8 mouse cellular contexts compared by ENCODE assay signal in genomic region chr4:65123741-65124224, GRCm38 (mm10). TPM values are rescaled to one million over a fixed set of nuclear protein-coding genes. Genes with fewer than 3 reads are reported as not detected.
DNase-seq lines count a peak whose midpoint lies in the region; ATAC-seq and TF ChIP-seq lines count a peak whose summit lies in the region.

Gene Pappa, plus strand, starts transcription at chr4:65124174.

- WGBS in heart, embryonic 15.5 days = under 1% methylated on average over 16 of the region's 16 CpGs
- WGBS in hindbrain, embryonic 10.5 days = under 1% methylated on average over 16 of the region's 16 CpGs
- under 1% methylated on average over 15 of the region's 16 CpGs for WGBS in midbrain, embryonic 13.5 days

- H3K4me1 ChIP-seq in heart, embryonic 15.5 days (replicated peaks) = peaks cover 11% of the 10 kb centered on the region
- H3K4me1 ChIP-seq in bone marrow macrophage, adult 2 months (ENCODE audit: control insufficient read depth, insufficient read depth, low read length) = no peaks in the 10 kb centered on the region
- peaks cover 29% of the 10 kb centered on the region for H3K4me1 ChIP-seq in hindbrain, embryonic 10.5 days (replicated peaks)
- peaks cover 25% of the 10 kb centered on the region for H3K4me1 ChIP-seq in midbrain, embryonic 13.5 days (replicated peaks)

- intact Hi-C loops in heart, postnatal 25 days (cut with DNase I) = loop anchor here (2.0 to 10.0 kb wide), 3 partner anchors 191 to 464 kb away; no protein-coding TSS in a partner anchor

- H3K9me3 ChIP-seq in heart, embryonic 15.5 days (replicated peaks) = no peaks in the 10 kb centered on the region
- H3K9me3 ChIP-seq in hindbrain, embryonic 10.5 days = no peaks in the 10 kb centered on the region
- no peaks in the 10 kb centered on the region for H3K9me3 ChIP-seq in midbrain, embryonic 13.5 days

- no peak for DNase-seq in heart, postnatal 25 days (ENCODE audit: low spot score)
- DNase-seq in hindbrain, embryonic 10.5 days (ENCODE audit: low spot score) = peak; percentile 14
- DNase-seq in right cerebral cortex, adult 18-20 months = no peak
- no peak for DNase-seq in right cerebral cortex, postnatal 4 days
- DNase-seq in adrenal gland, postnatal 25 days = no peak

- peak within 1 kb of the TSS; percentile 48 for H3K9ac ChIP-seq in heart, embryonic 15.5 days
- peak within 1 kb of the TSS; percentile 69 for H3K9ac ChIP-seq in midbrain, embryonic 13.5 days (replicated peaks)

- TF ChIP-seq CTCF in bone marrow macrophage, adult 2 months (IDR thresholded peaks at IDR 0.05; ENCODE audit: low read depth, low read length) = no peak

- no peaks in the 10 kb centered on the region for H3K36me3 ChIP-seq in heart, embryonic 15.5 days
- no peaks in the 10 kb centered on the region for H3K36me3 ChIP-seq in hindbrain, embryonic 10.5 days
- no peaks in the 10 kb centered on the region for H3K36me3 ChIP-seq in midbrain, embryonic 13.5 days

- peaks cover 11% of the 10 kb centered on the region for H3K27me3 ChIP-seq in heart, embryonic 15.5 days
- peaks cover 33% of the 10 kb centered on the region for H3K27me3 ChIP-seq in hindbrain, embryonic 10.5 days (ENCODE audit: insufficient read depth, poor library complexity, severe bottlenecking)
- peaks cover 25% of the 10 kb centered on the region for H3K27me3 ChIP-seq in midbrain, embryonic 13.5 days

- peak within 1 kb of the TSS; percentile 94 for H3K4me2 ChIP-seq in heart, embryonic 15.5 days
- H3K4me2 ChIP-seq in midbrain, embryonic 13.5 days (replicated peaks) = peak within 1 kb of the TSS; percentile 85

- ATAC-seq in heart, embryonic 15.5 days (replicated peaks; ENCODE audit: insufficient number of reproducible peaks, insufficient read depth, low FRiP score, low read depth) = no peak
- ATAC-seq in midbrain, embryonic 13.5 days = no peak

- H3K27ac ChIP-seq in heart, embryonic 15.5 days = peak within 1 kb of the TSS; percentile 64; the same call in 1 of the 2 replicates
- no peak within 1 kb of the TSS for H3K27ac ChIP-seq in bone marrow macrophage, adult 2 months (ENCODE audit: insufficient read depth, low read depth, low read length)
- peak within 1 kb of the TSS; percentile 85 for H3K27ac ChIP-seq in hindbrain, embryonic 10.5 days
- H3K27ac ChIP-seq in midbrain, embryonic 13.5 days = no peak within 1 kb of the TSS

- H3K4me3 ChIP-seq in heart, embryonic 15.5 days = peak within 1 kb of the TSS; percentile 57
- peak within 1 kb of the TSS; percentile 59 for H3K4me3 ChIP-seq in bone marrow macrophage, adult 2 months (ENCODE audit: insufficient read depth, low read length)
- H3K4me3 ChIP-seq in hindbrain, embryonic 10.5 days = peak within 1 kb of the TSS; percentile 65
- H3K4me3 ChIP-seq in midbrain, embryonic 13.5 days (replicated peaks) = peak within 1 kb of the TSS; percentile 61

- no peak for TF ChIP-seq POLR2A in bone marrow macrophage, adult 2 months (IDR thresholded peaks at IDR 0.05; ENCODE audit: borderline replicate concordance, low read depth, low read length)

RNA-seq across cellular contexts. Expression of gene Pappa, which starts in this region (rescaled TPM):
- 0.50 and 1.1 TPM in 2 replicates for polyA plus RNA-seq in heart, embryonic 15.5 days (2015; fragmentation: Nextera tagmentation; extraction: Ambion mirVana)
- total RNA-seq in heart, postnatal 25 days (2021) = under 1 TPM; 0.36 to 0.47 TPM
- 0.15 and 0.21 TPM in 2 replicates for polyA plus RNA-seq in bone marrow macrophage, adult 2 months (2012; ENCODE audit: insufficient read depth, insufficient read length, missing spikeins)
- polyA plus RNA-seq in hindbrain, embryonic 10.5 days (2016; fragmentation: Nextera tagmentation; extraction: Ambion mirVana) = 0.75 and 1.1 TPM in 2 replicates
- 0.59 and 0.66 TPM in 2 replicates for polyA plus RNA-seq in midbrain, embryonic 13.5 days (2015; fragmentation: Nextera tagmentation; extraction: Ambion mirVana)
- total RNA-seq in adrenal gland, postnatal 25 days (2021) = 0.33 and 0.39 TPM in 2 replicates

Comparison
In these comparisons a context has a peak if more than half of its experiments do, and no peak if none do; other contexts are left out.
1. H3K27ac ChIP-seq: peak in heart, embryonic 15.5 days (single experiment) and hindbrain, embryonic 10.5 days (single experiment); none in bone marrow macrophage, adult 2 months (single experiment) and midbrain, embryonic 13.5 days (single experiment).
2. Peak in every context shown above with its lines, with median percentiles within 50 percentile points of each other: H3K4me3 ChIP-seq.